Comparison of ENCODE assay signal across 9 mouse cellular contexts in the genomic region with DNA sequence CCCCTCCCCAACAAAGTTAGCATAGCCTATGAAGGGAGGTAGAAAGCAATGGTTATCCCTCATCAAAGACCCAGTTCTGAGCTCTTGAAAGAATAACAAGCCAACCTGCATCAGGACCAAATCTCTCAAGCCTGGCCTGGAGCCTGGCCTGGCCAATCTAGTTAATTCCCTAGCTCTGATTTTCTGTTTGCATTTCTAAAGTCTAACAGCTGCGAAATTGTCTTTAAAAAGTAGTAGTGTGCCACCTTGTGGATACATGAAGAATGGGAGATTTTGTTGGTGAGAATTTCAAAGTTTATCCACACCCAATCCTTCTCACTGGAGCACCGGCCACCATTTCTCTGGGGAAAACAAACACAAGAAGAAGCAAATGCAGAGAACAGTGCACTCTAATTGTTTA. TPM values are rescaled to one million over a fixed set of nuclear protein-coding genes. Genes with fewer than 3 reads are reported as not detected.
DNase-seq lines count a peak whose midpoint lies in the region; ATAC-seq and TF ChIP-seq lines count a peak whose summit lies in the region.
"Had no signal": no experiment of that assay in that cellular context is flagged by ENCODE, and none has a peak within 500 bp of the region (broad histone marks: within the 10 kb centered on the region; RNA-seq: fewer than 3 reads in every experiment).

No protein-coding gene starts in this region.

- H3K79me2 ChIP-seq in liver, adult 2 months (ENCODE audit: control insufficient read depth, insufficient read depth, low read length) = no peaks in the 10 kb centered on the region

- WGBS in liver, adult 2 months = 4% methylated on average over 2 of the region's 2 CpGs
- WGBS in liver, embryonic 11.5 days = 21% methylated on average over 2 of the region's 2 CpGs

- no peak overlapping the region for H3K4me2 ChIP-seq in liver, embryonic 11.5 days

- no peak overlapping the region for H3K27ac ChIP-seq in liver, adult 2 months (replicated peaks; ENCODE audit: insufficient read depth, low read depth, low read length)
- no peak overlapping the region for H3K27ac ChIP-seq in liver, embryonic 11.5 days (ENCODE audit: low read depth, low read length)
- H3K27ac ChIP-seq: macrophage had no signal

- no peak overlapping the region for H3K4me3 ChIP-seq in liver, adult 2 months (ENCODE audit: insufficient read depth, low read depth, low read length)
- no peak overlapping the region for H3K4me3 ChIP-seq in liver, embryonic 11.5 days (ENCODE audit: low read depth, low read length)

- TF ChIP-seq POLR2A in liver, adult 2 months (IDR thresholded peaks at IDR 0.05; ENCODE audit: extremely low read depth, insufficient read depth, low read length) = no peak

- ATAC-seq in liver, embryonic 11.5 days (replicated peaks; ENCODE audit: low FRiP score) = no peak
- ATAC-seq in megakaryocyte progenitor cell, adult 5-6 weeks (replicated peaks; ENCODE audit: poor library complexity) = peak; percentile 71

- H3K9ac ChIP-seq in liver, adult 2 months (ENCODE audit: low read depth, low read length) = no peak overlapping the region
- no peak overlapping the region for H3K9ac ChIP-seq in liver, embryonic 11.5 days (ENCODE audit: low read depth, low read length)

- DNase-seq in cerebellum, adult 11-12 months = peak; percentile 14
- no peak for DNase-seq in cerebellum, adult 11 months
- DNase-seq in liver, adult 2 months (ENCODE audit: extremely low read depth, low read depth, low spot score) = peak; percentile 46
- DNase-seq in liver, embryonic 11.5 days (ENCODE audit: low spot score) = no peak
- peak; percentile 73 for DNase-seq in embryo, embryonic 10.5 days (ENCODE audit: low spot score)
- no peak for DNase-seq in spleen, adult 12 weeks (ENCODE audit: low spot score)
- no peak for DNase-seq in spleen, adult 18-20 months

- no peaks in the 10 kb centered on the region for H3K36me3 ChIP-seq in liver, adult 2 months (ENCODE audit: control insufficient read depth, insufficient read depth, low read length)
- H3K36me3 ChIP-seq in liver, embryonic 11.5 days (ENCODE audit: control insufficient read depth, insufficient read depth, low read length) = no peaks in the 10 kb centered on the region

- H3K9me3 ChIP-seq in liver, embryonic 11.5 days (ENCODE audit: control insufficient read depth, low read length) = no peaks in the 10 kb centered on the region

- no peaks in the 10 kb centered on the region for H3K27me3 ChIP-seq in liver, adult 2 months (ENCODE audit: control insufficient read depth, insufficient read depth, low read length)
- 0 out of 2 replicates have a peak, but pooled peaks cover 5% of the 10 kb centered on the region for H3K27me3 ChIP-seq in liver, embryonic 11.5 days (replicated peaks; ENCODE audit: control insufficient read depth, insufficient read depth, low read length)

- no peaks in the 10 kb centered on the region for H3K4me1 ChIP-seq in liver, adult 2 months (ENCODE audit: control insufficient read depth, insufficient read depth, low read length)
- H3K4me1 ChIP-seq in liver, embryonic 11.5 days (replicated peaks; ENCODE audit: control insufficient read depth, insufficient read depth, low read length) = 0 out of 2 replicates have a peak, but pooled peaks cover 3% of the 10 kb centered on the region

- TF ChIP-seq CTCF in liver, adult 2 months (IDR thresholded peaks at IDR 0.05; ENCODE audit: low read depth, low read length) = peak; percentile 31; the same call in 1 of the 2 replicates

RNA-seq across cellular contexts. Expression of gene Rfk, which starts 5.4 kb away (rescaled TPM):
- 38.1 and 43.8 TPM in 2 replicates for total RNA-seq in liver, adult 2 months (2014; rRNA removed)
- 51.2 and 53.3 TPM in 2 replicates for polyA plus RNA-seq in liver, adult 2 months (2012; rRNA removed)
- polyA plus RNA-seq in liver, embryonic 11.5 days (2014; fragmentation: Nextera tagmentation; extraction: Ambion mirVana) = 86.0 and 88.3 TPM in 2 replicates
- total RNA-seq in megakaryocyte progenitor cell, adult 5-6 weeks (2015) = 74.3 and 75.3 TPM in 2 replicates
- 26.6 and 26.9 TPM in 2 replicates for total RNA-seq in megakaryocyte progenitor cell, adult 5-6 weeks (2017)

RNA-seq across cellular contexts. Expression of gene Gcnt1, which starts 15.8 kb away (rescaled TPM):
- total RNA-seq in liver, adult 2 months (2014; rRNA removed) = 0.55 and 0.81 TPM in 2 replicates
- 0.05 and 0.17 TPM in 2 replicates for polyA plus RNA-seq in liver, adult 2 months (2012; rRNA removed)
- 26.0 and 28.8 TPM in 2 replicates for polyA plus RNA-seq in liver, embryonic 11.5 days (2014; fragmentation: Nextera tagmentation; extraction: Ambion mirVana)
- total RNA-seq in megakaryocyte progenitor cell, adult 5-6 weeks (2015) = 19.3 and 21.9 TPM in 2 replicates
- total RNA-seq in megakaryocyte progenitor cell, adult 5-6 weeks (2017) = 25.9 and 26.1 TPM in 2 replicates

Comparison
In these comparisons a context has a peak if more than half of its experiments do, and no peak if none do; other contexts are left out.
1. DNase-seq: peak in cerebellum, adult 11-12 months (single experiment), liver, adult 2 months (single experiment) and embryo, embryonic 10.5 days (single experiment); none in cerebellum, adult 11 months (single experiment), liver, embryonic 11.5 days (single experiment), spleen, adult 12 weeks (single experiment) and spleen, adult 18-20 months (0 of 2).
2. RNA of gene Gcnt1, which starts 15.8 kb away (total RNA-seq): 19.3 to 26.1 TPM in megakaryocyte progenitor cell, adult 5-6 weeks; 0.55 to 0.81 TPM in liver, adult 2 months; every median in the first group is over 10 times any median in the second.